Mouse (Mus musculus) adrenal gland, adult (tissue): Measurements from ENCODE around the gene Adcy6.
"Not testable (repeated sequence)": the region's sequence is repeated elsewhere in the genome, so short reads cannot be mapped to it uniquely, and the experiment has no call there.

Source experiments
- DNase-seq, 2 experiments: peaks; one replicate each; pipeline ENCODE4 v3.0.0; 2022 to 2023; ENCODE audit warnings: low spot score in 1 of 2; ENCODE audit not compliant: inconsistent age in 2 of 2

Gene Adcy6

DNA sequence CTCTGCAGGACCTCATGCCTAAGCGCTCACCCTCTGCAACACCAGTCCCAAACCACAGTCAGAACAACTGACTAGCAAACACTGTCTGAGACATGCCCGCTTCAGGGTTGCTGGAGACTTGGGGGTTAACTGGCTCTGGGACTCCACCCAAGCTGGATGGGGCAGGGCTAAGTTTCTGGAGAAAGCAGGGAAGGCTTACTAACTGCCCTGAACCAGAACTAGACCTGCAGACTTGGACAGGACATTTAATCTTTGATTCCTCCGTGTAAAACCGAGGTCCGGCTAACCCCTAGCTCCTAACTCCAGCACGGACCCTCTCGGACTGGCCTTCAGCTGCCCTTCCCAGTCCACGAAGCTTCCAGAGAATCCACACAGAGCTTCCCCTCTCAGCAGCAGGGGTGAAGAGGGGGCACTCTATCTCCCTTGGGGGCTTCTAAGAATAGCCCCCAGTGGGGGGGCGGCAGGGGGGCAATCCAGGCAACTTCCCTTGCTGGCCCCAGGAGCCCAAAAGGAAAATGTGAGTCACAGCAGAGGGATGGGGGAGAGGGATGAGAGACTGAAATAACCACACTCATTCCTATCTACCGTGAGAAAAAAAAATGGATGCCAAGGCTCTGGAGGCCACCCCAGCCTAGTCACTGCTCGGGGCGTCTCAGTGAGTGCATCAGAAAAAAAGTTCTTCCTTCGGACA, 7.5 kb downstream of the Adcy6 start:
- peak in 1 of 2 experiments; percentile 61 for DNase-seq

DNA sequence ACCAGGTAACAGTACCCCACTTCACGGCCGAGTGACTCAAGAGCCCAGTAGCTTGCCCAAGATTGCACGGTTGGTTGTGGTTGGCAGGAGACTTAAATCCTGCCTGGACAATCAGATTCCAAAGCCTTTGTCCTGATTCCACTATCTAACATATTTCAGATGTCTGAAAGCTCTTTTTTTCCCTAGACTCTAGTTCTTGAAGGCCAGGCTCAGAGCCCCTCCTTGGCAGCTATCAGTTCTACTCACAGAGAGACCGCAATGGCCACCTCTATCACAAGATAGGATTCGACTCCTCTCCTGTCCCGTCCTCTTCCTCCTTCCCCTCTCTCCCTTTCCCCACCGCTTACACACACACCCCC, 8.1 kb downstream of the Adcy6 start:
- DNase-seq, result no peak

DNA sequence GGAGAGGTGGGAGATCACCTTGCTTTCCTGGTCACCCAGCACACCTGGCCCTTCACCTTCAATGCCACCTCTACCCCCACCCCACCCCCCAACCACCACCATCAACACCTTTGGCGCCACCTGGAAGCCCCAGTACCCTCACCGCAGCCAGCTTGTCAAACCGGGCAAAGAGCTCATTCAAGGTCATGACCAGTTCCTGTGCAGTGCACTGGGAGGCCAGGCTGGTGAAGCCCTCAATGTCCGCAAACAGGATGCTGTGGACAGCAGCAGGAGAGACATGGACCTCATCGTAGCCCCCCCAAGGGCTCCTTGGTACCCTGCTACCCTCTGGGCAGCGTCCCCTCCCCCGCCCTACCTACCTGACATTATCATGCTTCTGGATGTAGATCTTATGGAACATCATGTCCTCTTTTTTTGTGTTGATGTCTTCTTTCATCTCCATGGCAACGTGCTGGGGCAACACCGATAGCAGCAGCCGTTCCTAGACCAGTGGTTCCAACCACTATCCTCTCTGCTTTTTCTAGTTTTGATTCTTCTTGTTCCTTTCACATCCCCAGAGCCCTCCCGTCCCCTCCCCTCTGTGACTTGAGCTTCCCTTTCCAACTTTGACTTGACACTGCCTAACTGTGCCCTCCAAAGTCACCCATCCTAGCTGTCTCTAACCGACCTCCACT, 9.7 kb downstream of the Adcy6 start:
- DNase-seq, result no peak

DNA sequence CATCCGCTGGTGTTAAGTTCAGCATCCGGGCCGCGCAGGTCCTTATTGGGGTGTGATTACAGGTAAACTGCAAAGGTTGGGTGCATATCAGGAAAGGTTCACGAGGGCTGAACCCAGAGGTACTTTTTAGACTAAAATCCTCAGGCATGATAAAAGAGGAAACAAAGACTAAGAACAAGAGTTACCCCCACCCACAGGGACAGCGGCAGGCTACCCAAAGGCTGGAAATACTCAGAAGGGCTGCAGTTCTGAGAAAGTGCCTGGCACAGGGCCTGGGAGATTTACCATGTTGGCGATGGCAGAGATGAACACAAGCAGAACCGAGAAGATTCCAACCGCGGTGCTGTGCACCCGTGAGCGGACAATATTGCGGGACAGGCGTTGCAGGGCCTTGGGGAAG, 13.3 kb downstream of the Adcy6 start:
- DNase-seq, result no peak

DNA sequence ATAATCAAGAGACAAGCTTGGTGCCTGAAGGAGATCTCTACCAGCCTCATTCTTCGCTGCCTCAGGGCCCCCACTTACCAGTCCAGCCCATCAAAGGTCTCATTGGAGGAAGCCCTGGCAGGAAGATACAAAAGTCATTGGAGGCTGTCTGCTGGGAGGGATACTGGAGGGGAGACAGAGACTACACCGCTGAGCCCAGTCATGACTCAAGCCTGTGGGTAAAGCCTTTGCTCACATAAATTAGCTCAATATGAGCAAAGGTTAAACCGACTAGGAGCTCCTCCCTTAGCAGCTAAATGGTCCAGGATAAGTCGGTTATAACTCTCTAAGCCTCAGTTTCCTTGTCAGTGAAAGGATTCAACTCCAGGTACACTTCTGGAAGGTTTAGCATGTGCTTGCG, 14.8 kb downstream of the Adcy6 start:
- DNase-seq, result no peak

DNA sequence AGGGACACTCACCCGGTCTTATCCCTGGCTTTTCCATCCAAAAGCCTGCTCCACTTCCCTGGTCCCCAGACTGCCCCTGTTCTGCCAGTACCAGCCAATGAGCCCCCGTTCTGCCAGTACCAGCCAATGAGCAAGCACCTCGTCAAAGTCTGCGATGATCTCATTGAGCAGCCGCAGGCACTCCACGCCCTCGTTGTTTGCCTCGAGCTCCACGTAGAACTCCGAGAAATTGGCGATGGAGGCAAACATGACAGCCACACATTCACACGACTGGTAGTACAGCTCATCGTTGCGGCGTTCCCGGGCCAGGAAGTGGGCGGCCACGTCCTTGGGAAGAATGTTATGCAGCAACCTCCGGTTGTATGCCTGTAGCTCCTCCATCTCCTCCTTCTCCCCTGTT, 15.7 kb downstream of the Adcy6 start:
- DNase-seq, result no peak

DNA sequence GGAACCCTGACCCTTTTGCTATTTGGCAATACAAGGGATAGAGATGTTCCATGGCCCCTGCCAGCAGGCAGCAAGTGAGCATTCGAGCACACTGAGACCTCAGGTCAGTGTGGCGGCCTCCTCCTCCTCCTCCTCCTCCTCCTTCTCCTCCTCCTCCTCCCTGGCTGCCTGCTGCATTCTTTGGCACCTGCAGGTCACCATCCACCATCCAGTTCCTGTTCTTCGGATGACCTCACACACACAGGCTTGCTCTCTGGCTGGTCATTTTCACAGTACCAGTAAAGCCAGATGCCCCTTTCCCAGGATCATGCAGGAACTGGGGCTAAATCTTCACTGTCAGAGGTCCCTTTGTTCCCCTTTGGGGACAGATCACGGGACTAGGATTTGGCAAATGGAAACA, 18.5 kb downstream of the Adcy6 start:
- DNase-seq, result no peak

DNA sequence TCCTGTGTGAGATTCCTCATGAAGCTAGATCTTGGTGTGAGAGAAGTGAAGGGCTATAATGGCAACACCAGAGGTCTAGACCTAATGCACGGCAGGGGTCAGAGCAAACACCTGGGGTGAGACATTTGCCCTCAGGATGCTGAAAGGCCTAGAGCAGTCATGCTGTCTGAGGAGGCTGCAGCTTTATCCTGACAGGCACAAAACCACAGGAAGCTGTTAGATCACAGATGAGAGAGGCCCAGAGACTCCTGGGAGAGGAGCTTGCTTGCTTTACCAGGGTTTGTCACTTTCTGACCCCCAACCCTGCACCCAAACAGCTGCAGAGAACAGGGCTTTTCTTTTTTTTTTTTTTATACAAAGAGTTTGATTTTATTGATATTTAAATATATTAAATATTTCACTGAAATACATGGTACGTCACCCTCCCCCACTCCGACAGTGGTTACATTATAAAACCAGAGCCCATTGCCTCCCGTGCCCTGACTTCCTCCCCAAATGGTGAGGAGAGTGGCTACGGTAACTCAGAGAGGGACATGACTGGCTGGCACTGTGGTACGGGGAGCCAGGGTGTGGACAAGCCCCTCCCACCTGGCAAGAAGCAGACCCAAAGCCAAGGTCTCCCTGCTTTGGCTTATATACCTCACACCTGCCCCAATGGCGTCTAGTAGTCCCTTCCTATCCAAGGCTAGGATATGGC, 20.1 kb downstream of the Adcy6 start:
- DNase-seq, result no peak

DNA sequence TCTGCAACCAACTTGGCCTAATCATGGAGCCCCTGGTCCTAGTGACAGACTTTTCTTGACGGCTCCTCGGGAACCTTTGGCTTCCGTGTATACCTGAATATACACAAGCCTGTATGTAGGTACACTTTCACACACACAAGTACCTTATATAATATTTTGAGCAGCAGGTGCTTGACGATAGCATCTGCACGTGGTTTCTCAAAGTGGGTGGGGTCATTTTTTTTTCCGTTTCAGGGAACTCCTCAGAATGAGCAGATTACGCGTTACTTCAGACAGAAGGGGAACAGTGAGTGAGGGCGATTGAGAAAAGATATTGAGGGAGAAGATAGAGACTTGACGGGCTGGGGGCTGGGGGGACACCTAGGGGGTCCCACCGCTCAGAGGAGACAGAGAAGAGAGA, 22.1 kb downstream of the Adcy6 start:
- no peak for DNase-seq

DNA sequence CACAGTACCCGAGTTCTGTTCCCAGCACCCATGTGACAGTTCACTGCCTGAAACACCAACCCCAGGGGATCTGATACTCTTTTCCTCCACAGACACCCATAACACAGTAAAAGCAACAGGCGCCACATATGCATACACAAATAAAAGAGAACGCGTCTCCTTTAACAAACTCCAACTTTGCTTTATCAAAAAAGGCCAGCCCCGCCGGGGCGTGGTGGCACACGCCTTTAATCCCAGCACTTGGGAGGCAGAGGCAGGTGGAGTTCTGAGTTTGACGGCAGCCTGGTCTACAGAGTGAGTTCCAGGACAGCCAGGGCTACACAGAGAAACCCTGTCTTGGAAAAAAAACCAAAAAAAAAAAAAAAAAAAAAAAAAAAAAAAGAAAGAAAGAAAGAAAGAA, 23.7 kb downstream of the Adcy6 start:
- not testable (repeated sequence) for DNase-seq

DNA sequence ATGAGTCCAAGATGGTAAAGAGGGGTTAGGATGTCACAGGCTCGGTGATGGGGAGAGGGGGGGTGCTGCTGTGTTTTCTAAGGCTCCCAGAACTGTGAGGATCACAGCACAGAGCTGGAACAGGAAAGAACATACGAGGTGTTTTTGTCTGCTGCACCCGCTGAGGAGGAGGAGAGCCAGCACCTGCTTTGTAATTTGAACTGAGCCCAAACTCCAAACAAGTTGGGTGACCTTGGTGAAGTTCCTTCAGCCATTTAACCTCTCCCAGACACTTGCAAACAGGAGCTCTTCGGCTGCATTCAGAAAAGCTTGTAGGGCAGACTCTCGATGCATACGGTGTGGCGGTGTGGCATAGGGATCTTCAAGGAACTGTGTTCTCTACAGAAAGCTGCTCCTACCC, 24.5 kb downstream of the Adcy6 start:
- DNase-seq, result no peak

DNA sequence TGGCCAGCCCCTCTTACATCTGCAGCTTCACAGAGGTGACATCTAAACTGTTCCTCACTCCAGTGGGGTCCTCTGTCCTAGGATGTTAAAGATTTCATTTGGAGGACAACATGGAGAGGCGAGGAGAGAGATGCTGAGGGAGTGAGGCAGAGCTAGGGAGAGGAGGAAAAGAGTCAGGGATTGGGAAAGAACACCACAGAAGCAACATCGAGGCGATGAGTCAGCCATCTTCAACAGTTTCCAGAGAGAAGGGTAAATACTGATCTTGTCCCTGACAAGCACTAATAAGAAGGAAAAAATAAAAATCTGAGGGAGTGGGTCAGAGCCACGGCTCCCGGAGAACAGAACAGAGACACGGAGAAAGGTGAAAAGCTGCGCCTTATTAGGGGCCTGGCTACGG, 26.9 kb downstream of the Adcy6 start:
- no peak for DNase-seq

DNA sequence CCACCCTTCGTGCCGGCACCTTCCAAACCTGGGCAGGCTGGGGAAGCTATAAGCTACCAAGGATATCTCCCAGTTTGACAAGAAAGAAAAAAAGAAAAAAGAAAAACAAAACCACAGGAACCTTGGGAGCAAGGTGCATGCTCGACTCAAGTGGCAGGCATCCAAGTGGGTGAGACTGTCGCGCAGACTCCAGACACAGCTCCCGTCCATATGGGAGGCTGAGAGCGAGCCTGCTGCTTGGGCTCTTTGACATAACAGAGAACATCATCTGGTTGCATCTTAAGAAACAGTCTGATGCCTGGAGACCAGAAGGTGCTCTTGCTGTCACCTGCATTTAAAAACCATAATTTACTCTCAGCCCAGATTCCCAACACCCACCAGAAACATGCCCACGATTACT, 27.5 kb downstream of the Adcy6 start:
- DNase-seq, result no peak

DNA sequence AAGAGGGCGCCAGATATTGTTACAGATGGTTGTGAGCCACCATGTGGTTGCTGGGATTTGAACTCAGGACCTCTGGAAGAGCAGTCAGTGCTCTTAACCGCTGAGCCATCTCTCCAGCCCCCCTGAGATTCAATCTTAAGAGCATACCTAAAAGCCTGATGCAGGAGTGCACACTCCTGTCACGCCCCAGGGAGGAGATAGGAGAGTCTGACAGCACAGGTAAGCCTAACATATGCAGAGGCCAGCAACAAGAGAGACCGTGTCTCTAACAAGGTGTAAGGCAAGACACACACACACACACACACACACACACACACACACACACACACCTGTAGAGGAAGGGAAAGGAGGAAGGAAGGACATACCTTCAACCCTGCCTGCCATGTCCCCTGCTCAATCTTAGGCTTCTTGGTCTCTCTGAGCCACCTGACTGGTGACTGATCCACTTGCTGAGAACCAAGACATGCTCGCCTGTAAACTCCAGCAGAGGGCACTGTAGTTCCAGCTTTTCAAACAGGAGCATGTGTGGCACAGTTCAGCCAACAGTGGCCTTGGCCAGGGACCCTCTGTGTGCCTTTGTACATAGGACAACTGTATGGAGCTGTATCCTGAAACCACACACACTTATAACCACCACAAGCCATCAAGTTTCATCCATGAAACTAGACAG, 29.9 kb downstream of the Adcy6 start:
- peak; percentile 76 to 90 for DNase-seq

DNA sequence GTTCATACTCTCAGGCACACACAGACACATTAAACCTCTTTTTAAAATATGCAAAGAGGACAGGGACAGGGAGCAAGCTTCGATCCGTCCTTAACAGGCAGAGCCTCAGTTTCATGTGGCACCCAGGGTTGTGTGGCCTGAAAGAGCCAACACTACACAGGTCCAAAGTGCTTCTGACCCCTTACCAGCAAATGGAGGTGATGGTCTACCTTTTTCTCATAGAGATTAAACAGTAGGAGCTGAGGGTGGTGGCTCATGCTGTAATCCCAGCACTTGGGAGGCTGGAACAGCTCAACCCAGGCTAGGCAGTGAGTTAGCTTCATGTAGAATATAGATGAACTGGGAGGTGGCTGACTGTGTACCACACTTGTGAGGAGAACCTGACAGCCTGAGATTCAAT, 30.6 kb downstream of the Adcy6 start:
- no peak for DNase-seq

DNA sequence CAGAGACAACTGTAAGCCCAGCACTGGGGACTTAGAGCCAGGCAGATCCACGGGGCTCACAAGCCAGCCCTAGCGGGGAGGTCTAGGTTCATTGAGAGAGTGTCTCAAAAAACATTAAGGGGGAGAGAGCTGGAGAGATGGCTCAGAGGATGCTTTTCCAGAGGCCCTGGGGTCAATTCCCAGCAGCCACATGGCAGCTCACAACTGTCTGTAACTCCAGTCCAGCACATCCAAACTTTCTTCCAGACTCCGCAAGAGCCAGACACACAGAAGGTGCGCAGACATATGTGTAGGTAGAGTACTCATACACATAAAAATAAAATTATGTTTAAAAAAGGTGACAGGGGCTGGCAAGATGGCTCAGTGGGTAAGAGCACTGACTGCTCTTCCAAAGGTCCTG, 36.6 kb downstream of the Adcy6 start:
- DNase-seq, result no peak

DNA sequence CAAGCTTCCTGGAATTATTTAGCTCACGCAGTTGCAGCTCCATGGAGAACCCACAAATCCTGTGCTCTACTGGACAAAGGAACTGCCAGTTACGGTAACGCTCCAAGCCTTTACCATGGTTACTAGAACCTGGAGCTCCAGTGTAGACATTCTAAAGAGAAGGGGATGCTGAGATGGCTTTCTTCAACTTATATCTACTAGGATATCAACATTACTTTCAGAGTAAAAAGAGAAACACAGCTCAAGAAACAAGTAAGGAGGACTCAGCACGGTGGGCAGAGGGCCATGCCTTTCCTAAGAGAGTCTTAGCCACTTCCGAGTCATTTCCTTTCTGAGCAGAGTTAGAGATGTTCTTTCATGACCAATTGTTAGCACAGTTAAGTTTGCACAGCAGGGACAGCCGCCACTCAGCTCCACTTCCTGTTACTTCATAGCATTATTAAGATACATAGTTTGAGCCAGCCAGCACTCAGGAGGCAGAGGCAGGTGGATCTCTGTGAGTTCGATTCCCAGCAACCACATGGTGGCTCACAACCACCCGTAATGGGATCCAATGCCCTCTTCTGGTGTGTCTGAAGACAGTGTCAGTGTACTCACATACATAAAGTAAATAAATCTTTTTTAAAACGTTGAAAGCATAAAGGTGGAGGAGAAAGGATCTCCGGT, 38.9 kb downstream of the Adcy6 start, which contains the start of the genes Ccnt1 and 4930415O20Rik:
Ccnt1 (minus strand) TSS at position 51 of the 666 bp plus-strand sequence.
4930415O20Rik (plus strand) TSS at position 132 of the 666 bp plus-strand sequence.
- DNase-seq, result no peak

DNA sequence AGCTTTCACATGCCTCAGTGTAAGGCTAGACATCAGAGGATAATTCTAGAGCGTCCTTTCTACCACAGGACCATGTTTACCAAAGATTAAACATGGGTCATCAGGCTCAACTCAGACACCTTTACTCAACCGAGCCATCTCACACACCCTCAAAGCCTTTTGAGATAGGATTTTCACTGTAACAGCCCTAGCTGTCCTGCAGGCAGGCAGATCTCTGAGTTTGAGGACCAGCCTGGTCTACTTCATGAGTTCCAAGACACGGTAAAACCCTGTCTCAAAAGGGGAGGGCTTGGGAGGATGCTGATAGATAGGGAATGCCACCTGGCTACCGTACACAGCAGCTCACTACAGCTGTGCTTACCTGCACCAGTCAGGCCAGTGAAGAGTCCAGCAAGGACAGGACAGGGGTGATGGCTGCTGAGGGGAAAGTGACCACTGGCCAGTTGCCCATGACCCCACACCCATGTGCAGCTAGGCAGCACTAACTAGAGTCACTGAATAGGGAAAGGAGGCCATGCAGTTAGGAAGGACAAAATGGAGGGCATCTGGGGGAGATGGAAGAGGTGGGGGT, 40.0 kb downstream of the Adcy6 start:
- no peak for DNase-seq

DNA sequence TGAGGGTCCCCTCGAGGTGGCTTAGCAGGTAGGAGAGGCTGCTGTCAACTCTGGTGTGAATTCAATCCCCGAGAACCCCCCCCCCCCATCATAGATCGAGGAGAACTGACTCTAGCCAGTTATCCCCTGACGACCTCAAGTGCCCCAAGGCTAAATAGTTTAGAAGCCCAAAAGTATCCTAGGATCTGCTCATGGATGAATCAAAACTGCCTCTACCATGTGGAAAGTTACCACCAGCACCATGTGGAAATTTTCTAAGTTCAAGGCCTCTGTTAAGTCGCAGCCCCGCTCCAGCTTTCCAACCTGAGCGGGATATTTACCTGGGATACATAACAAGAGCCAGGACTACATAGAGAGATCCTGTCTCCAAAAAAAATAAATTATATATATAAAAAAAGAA, 40.7 kb downstream of the Adcy6 start:
- DNase-seq, result peak; percentile 33 to 78

DNA sequence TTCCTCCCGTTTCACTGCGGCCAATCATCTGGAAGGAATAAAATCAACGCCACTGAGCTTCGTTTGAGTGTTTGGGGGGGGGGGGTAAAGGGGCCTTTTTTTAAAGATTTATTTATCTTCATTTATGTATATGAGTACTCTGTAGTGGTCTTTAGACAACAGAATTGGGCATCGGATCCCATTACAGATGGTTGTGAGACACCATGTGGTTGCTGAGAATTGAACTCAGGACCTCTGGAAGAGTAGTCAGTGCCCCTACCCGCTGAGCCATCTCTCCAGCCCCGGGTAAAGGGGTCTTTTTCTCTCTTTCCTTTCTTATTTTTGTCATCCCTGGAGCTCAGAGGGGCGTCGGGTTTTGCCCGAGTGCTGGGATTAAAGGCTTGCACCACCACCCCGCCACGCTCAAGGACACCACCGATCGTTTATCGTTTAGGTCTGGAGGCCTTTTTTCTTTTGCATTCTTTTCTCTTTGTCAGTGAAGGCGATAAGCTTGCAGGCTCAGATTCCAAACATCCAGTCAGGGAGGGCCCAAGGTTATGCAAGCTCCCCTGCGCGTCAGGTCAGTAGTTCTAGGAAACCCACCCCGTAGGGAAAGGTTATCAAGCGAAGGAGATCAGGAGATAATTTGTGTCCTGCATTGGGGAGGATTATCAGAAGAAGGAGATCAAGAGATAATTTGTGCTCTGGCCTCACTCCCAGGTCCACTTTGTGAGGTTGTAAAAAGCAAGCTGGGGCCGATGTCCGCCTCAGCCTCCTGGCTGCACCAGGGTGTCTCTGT, 41.4 kb downstream of the Adcy6 start:
- peak; percentile 59 to 88 for DNase-seq
